Mouse (Mus musculus) bone marrow, adult 2 months (tissue): ENCODE measurements at regions not wholly inside any gene's neighbourhood (a gene's known extent, or its start where the extent isn't known, plus 50 kb on each side); places are given as distances from the start of the nearest gene placed in this dataset.

ENCODE experiments used
- H3K27ac ChIP-seq: fragments of 200-500 bp; 2 replicates; pipeline ENCODE4 v1.5.1; 2012; ENCODE audit warnings: low read depth, mild to moderate bottlenecking, control low read depth, inconsistent platforms, low read length; ENCODE audit not compliant: control insufficient read depth, poor library complexity, insufficient read depth
- H3K4me1 ChIP-seq: fragments of 200-500 bp; 2 replicates; pipeline ENCODE4 v1.6.1; 2011; ENCODE audit warnings: low read length; ENCODE audit not compliant: control insufficient read depth, insufficient read depth
- H3K4me3 ChIP-seq: fragments of 200-500 bp; replicated peaks from 2 replicates; pipeline ENCODE3; 2011; ENCODE audit warnings: mild to moderate bottlenecking, low read depth, low read length, control low read depth; ENCODE audit not compliant: control insufficient read depth
- CTCF ChIP-seq: fragments of 200-500 bp; IDR thresholded peaks from 2 replicates; pipeline ENCODE4 v1.5.1; 2011; ENCODE audit warnings: low read length, control low read depth; ENCODE audit not compliant: control insufficient read depth, insufficient read depth
- POLR2A ChIP-seq: fragments of 200-500 bp; IDR thresholded peaks from 2 replicates; pipeline ENCODE4 v1.6.1; 2011; ENCODE audit warnings: low read depth, mild to moderate bottlenecking, control low read depth, low read length, borderline replicate concordance; ENCODE audit not compliant: control insufficient read depth
- WGBS: fragments of 180-500 bp; shearing (Covaris S2); methylation state at CpG from one replicate; pipeline ENCODE4 v1.1.7; 2018; 5-methylcytosine and 5-hydroxymethylcytosine counted together

DNA sequence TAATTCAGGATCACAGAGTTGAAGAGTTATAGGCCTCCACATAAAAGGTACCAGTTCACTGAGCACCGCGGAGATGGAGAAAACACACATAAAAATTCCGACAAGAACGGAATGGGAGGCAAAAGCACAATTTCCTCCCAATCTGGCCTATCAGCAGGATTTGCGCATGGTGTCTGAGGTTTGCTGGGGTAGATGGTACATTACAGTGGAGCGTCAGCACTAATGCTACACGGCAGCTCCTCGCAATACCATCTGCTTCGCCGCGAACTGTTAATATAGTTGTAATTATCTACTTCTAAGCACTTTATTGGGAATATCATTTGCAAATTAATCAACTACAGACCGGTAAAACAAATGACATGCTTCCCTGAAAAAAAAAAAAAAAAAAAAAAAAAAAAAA lies 304.2 kb upstream of the Ppargc1a start:
- no peak overlapping the region for H3K27ac ChIP-seq
- TF ChIP-seq CTCF (no peak), POLR2A (no peak)
- WGBS, result 92% methylated on average over 12 of the region's 12 CpGs
- H3K4me1 ChIP-seq, result no peaks in the 10 kb centered on the region
- H3K4me3 ChIP-seq, result no peak overlapping the region

DNA sequence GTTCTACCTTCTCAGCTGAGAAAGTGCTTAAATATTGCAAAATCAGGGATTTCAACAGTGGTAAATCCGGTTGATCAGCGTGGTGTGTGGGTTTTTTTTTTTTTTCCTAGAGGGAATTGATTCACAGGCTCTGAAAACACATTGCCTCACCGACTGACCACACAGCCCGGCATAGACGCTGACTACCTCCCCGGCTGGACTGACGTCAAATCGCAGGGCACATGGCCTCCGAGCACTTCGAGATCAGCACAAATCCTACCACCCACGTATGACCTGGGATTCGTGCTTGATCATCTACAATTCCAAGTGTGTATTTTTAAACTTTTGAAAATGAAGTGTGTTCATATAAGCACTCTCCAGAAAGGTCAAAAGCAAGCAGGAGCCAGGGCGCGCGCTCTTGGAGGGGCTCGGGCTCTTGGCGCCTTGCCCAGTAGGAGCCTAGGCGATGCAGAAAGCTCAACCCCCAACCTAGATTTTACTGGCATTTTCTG lies 300.7 kb upstream of the Ppargc1a start:
- 76% methylated on average over 18 of the region's 18 CpGs for WGBS
- TF ChIP-seq CTCF, result no peak
- no peak for TF ChIP-seq POLR2A
- Histone ChIP-seq H3K4me3 (no peak overlapping the region), H3K27ac (no peak overlapping the region), H3K4me1 (no peaks in the 10 kb centered on the region)

DNA sequence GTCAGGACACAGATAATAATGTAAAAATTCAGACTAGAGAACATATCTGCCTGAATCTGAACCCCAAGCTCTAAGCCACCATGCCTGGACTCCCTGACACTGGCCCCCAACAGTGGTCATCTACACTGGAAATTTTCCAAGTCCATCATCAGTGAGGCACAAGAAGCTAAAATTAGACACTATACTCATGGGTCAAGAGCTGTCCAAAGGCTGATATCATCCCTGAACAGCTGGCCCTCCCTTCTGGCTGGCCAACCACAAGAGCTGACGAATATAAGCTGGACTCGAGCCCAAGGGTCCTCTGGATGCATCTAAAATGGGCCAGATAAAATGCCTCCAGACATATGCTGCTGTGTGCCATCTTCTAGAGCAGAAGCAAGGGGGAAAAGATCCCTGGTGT lies 298.5 kb upstream of the Ppargc1a start:
- Histone ChIP-seq H3K4me3 (no peak overlapping the region), H3K27ac (no peak overlapping the region), H3K4me1 (no peaks in the 10 kb centered on the region)
- WGBS, result 52% methylated on average over 2 of the region's 2 CpGs
- no peak for TF ChIP-seq CTCF
- no peak for TF ChIP-seq POLR2A

DNA sequence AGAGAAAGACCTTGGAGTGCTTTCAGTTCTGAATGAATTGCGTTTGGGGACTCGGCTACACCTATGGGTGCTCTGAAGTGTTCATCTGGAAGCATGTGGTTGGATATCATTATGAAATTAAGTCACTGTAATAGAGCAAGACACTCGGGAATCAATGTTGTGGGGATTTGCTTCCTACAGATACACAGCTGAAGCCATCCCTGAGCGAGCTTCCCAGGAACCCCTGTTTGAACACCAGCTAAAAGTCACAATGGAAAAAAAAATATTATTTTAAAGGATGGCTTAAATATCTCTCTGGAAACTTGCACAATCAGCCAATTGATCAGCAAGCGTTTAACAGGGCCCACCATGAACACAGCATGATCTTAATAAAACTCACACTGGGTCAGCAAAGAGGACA lies 293.0 kb upstream of the Ppargc1a start:
- 78% methylated on average over 5 of the region's 5 CpGs for WGBS
- Histone ChIP-seq H3K27ac (no peak overlapping the region), H3K4me3 (no peak overlapping the region), H3K4me1 (no peaks in the 10 kb centered on the region)
- TF ChIP-seq POLR2A, result no peak
- TF ChIP-seq CTCF, result no peak

DNA sequence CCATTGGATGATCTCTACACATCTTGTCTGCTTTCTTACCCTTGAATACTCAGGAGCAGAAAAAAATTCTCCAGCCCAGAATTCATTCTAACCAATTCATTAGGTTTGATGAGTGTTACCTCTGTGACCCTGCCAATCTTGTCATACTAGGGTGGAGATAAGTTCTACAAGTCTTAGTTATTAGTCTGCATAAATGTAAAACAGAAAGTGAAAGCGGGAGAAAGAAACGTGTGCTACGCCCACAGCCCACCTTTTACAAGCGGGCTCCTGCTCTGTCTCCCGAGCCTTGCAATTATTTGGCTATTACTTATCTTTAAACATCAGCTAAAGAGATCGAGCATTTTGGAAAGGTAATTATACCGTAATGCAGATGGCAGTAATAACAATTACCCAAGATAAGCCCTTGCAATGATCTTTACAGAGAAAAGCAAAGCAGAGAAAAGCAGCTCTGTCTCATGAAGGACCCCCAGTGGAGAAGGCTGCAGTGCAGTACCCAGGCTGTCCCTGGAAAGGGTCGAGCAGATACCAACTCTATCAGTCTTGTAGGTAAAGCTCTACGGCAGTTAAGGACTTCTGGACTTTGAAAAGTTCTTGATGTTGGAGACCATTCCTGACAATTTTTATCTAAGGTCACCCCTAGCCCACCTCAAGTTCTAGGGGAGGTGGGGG lies 286.1 kb upstream of the Ppargc1a start:
- 9% methylated on average over 9 of the region's 9 CpGs for WGBS
- H3K27ac ChIP-seq, result no peak overlapping the region
- peak overlapping the region; percentile 23 for H3K4me3 ChIP-seq
- TF ChIP-seq CTCF (no peak), POLR2A (no peak)
- no peaks in the 10 kb centered on the region for H3K4me1 ChIP-seq

DNA sequence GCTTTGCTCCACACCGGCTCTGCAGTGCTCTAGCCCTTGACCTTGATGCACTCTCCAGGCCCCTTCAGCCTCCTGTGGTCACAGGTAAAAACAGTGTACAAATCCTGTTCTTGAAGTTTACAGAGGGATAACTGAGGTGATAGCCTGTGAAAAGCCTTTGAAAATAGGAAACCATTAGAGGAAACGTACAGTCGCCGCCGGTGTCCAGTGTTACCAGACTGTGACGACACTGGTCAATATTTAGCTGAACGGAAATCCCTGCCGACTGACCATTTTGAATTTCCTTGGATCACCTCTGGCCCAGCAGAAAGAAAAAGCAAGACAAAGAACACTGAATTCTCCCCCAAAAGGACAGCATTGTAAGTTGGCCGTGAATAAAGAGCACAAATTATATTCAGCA lies 282.6 kb upstream of the Ppargc1a start:
- 92% methylated on average over 9 of the region's 9 CpGs for WGBS
- Histone ChIP-seq H3K4me3 (no peak overlapping the region), H3K4me1 (no peaks in the 10 kb centered on the region), H3K27ac (no peak overlapping the region)
- TF ChIP-seq POLR2A, result no peak
- no peak for TF ChIP-seq CTCF

DNA sequence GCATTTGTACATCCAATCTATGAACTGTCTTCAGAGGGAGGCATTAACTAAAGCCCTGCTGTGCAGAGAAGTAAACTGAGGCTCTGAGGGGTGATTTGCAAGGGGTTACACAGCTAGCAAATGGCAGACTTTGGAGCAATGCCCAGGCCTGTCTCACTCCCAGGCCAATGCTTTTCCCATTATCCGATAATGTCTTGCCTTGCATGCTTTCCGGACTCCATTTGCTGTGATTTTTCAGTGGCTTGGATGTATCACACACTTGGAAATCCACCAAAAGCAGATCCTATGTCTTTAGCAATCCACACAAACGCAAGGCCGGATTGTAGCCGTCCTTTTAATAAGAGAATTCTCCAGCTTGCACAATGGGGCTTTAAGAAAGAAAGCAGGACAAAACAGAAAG lies 281.7 kb upstream of the Ppargc1a start:
- H3K4me3 ChIP-seq, result no peak overlapping the region
- WGBS, result 88% methylated on average over 5 of the region's 5 CpGs
- TF ChIP-seq CTCF, result no peak
- no peak for TF ChIP-seq POLR2A
- no peaks in the 10 kb centered on the region for H3K4me1 ChIP-seq
- H3K27ac ChIP-seq, result no peak overlapping the region

DNA sequence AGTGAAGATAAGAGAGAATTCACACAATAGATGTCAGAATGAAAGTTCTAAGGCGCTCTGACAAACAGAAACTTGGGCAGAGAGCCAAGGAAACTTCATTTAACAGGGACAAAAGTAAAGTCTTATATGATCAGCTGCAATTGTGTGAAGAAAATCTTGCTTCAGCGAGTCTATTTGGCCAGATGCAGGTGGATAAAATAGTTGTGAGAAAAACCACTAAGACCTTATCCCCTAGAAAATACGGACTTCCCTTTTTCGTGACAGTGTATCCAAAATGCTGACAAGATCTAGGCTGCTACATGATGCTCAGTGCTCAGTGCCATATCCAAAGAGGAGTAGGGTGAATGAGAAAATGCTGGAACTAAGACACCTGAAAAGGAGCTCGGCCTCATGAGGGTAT lies 274.7 kb upstream of the Ppargc1a start:
- TF ChIP-seq POLR2A, result no peak
- no peak for TF ChIP-seq CTCF
- no peak overlapping the region for H3K4me3 ChIP-seq
- no peak overlapping the region for H3K27ac ChIP-seq
- H3K4me1 ChIP-seq, result peaks cover 1% of the 10 kb centered on the region; the same call in 1 of the 2 replicates
- 34% methylated on average over 5 of the region's 5 CpGs for WGBS

DNA sequence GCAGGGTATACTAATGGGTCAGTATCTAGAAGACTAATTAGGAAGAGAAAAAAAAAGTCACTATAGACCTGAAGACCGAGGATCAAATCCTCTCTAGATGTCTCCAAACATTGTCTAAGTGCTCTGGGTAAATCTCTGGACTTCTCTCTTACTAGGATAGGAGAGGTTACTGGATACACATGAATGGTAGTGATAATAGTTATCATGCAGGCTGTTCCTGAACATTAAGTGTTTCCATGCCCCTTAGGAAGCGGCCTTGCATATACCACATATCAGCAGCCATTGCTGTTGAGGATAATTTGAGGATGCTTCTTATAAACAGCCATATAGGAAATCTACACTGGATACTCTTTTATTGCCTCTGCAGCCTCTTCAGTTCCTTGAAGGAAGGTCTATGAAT lies 274.2 kb upstream of the Ppargc1a start:
- TF ChIP-seq CTCF (no peak), POLR2A (no peak)
- H3K4me3 ChIP-seq, result no peak overlapping the region
- peaks cover 1% of the 10 kb centered on the region; the same call in 1 of the 2 replicates for H3K4me1 ChIP-seq
- no peak overlapping the region for H3K27ac ChIP-seq
- 70% methylated on average over 2 of the region's 2 CpGs for WGBS

DNA sequence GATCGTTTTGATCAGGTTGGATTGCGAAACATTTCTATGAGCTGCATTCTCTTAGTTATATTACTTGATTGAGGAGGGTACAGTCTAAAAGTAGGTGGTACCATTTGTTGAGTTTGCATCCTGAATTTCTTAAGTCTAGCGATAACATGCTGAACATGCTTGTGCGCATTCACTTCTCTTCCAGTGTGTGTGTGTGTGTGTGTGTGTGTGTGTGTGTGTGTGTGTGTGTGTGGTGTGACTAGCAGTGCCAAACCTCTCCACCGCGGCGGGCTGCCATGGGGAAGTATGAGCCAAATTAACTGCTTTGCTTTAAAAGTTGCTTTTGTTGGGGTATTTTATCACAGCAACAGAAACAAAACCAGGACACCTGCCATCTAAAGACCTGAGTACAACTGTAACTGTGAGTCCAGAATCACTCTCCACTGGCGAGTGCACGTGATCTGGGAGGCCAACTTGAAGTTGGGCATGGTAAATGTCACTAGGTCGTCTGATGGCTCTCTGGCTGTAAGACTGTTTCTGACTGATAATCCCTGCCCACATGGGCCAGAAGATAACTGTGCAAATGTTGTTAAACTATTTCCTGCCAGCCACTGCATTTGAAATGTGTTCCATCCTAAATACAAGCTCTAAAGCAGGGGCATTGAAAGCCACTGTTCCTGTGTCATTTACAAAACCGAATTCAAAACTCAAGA lies 273.3 kb upstream of the Ppargc1a start:
- peak overlapping the region; percentile 72; the same call in 1 of the 2 replicates for H3K27ac ChIP-seq
- WGBS, result 65% methylated on average over 11 of the region's 11 CpGs
- no peak for TF ChIP-seq POLR2A
- TF ChIP-seq CTCF, result no peak
- H3K4me1 ChIP-seq, result peaks cover 1% of the 10 kb centered on the region; the same call in 1 of the 2 replicates
- H3K4me3 ChIP-seq, result no peak overlapping the region
